Mouse (Mus musculus): Measurements from ENCODE around the gene Iqschfp. TPM values are rescaled to one million over a fixed set of nuclear protein-coding genes. Genes with fewer than 3 reads are reported as not detected.

The Iqschfp gene
- polyA plus RNA-seq, 1 experiment from 2014 or later = 0.38 TPM

- Histone ChIP-seq H3K9me3 (no peaks in the 10 kb centered on the region), H3K36me3 (replicated peaks) (no peaks in the 10 kb centered on the region), H3K27me3 (ENCODE audit: poor library complexity, severe bottlenecking) (no peaks in the 10 kb centered on the region), H3K27ac (no peak overlapping the region), H3K4me1 (no peaks in the 10 kb centered on the region), H3K4me3 (no peak overlapping the region)
- no peak for DNase-seq (ENCODE audit: extremely low spot score, low spot score)
- 95% methylated on average over 7 of the region's 7 CpGs for WGBS
These were observed 774.3 kb downstream of the Iqschfp start for GRCm38 (mm10) chr3:68666377-68666776.

GRCm38 (mm10) chr3:68667852-68668251, 775.8 kb downstream of the Iqschfp start:
- no peak for DNase-seq (ENCODE audit: extremely low spot score, low spot score)
- 89% methylated on average over 1 of the region's 1 CpGs for WGBS

GRCm38 (mm10) chr3:68669418-68669974, 777.5 kb downstream of the Iqschfp start:
- H3K27me3 ChIP-seq (ENCODE audit: poor library complexity, severe bottlenecking) = no peaks in the 10 kb centered on the region
- WGBS = 78% methylated on average over 5 of the region's 5 CpGs
- H3K36me3 ChIP-seq (replicated peaks) = no peaks in the 10 kb centered on the region
- H3K4me1 ChIP-seq = no peaks in the 10 kb centered on the region
- no peak overlapping the region for H3K4me3 ChIP-seq
- H3K27ac ChIP-seq = no peak overlapping the region
- no peak for DNase-seq (ENCODE audit: extremely low spot score, low spot score)
- H3K9me3 ChIP-seq = no peaks in the 10 kb centered on the region; the same call in 1 of the 2 replicates

More at GRCm38 (mm10) chr3:68667852-68668251, 775.8 kb downstream of the Iqschfp start:
- Histone ChIP-seq H3K4me1 (no peaks in the 10 kb centered on the region), H3K27me3 (ENCODE audit: poor library complexity, severe bottlenecking) (no peaks in the 10 kb centered on the region), H3K36me3 (replicated peaks) (no peaks in the 10 kb centered on the region), H3K4me3 (no peak overlapping the region), H3K27ac (no peak overlapping the region), H3K9me3 (no peaks in the 10 kb centered on the region)

GRCm38 (mm10) chr3:68674721-68675120, 782.7 kb downstream of the Iqschfp start:
- Histone ChIP-seq H3K36me3 (replicated peaks) (no peaks in the 10 kb centered on the region), H3K4me3 (no peak overlapping the region), H3K27ac (no peak overlapping the region), H3K9me3 (no peaks in the 10 kb centered on the region; the same call in 1 of the 2 replicates), H3K4me1 (0 out of 2 replicates have a peak, but pooled peaks cover 6% of the 10 kb centered on the region), H3K27me3 (ENCODE audit: poor library complexity, severe bottlenecking) (no peaks in the 10 kb centered on the region)
- DNase-seq (ENCODE audit: extremely low spot score, low spot score) = no peak
- WGBS = 90% methylated on average over 2 of the region's 2 CpGs

GRCm38 (mm10) chr3:68675216-68675835, 783.3 kb downstream of the Iqschfp start:
- no peaks in the 10 kb centered on the region for H3K27me3 ChIP-seq (ENCODE audit: poor library complexity, severe bottlenecking)
- H3K27ac ChIP-seq = no peak overlapping the region
- H3K36me3 ChIP-seq (replicated peaks) = no peaks in the 10 kb centered on the region
- no peaks in the 10 kb centered on the region; the same call in 1 of the 2 replicates for H3K9me3 ChIP-seq
- 0 out of 2 replicates have a peak, but pooled peaks cover 6% of the 10 kb centered on the region for H3K4me1 ChIP-seq
- WGBS = 90% methylated on average over 12 of the region's 12 CpGs
- no peak for DNase-seq (ENCODE audit: extremely low spot score, low spot score)
- H3K4me3 ChIP-seq = no peak overlapping the region

Other genes with a start within 250 kb of the Iqschfp start
- 0.25 TPM in 1 of 2 replicates, not detected in the other for gene Iqcj, start within 50 bp of the Iqschfp start, polyA plus RNA-seq (2016; fragmentation: Nextera tagmentation; extraction: Ambion mirVana)
- gene Schip1, start 172.6 kb downstream of the Iqschfp start, polyA plus RNA-seq (2016; fragmentation: Nextera tagmentation; extraction: Ambion mirVana) = 42.1 and 48.0 TPM in 2 replicates

Measured in forebrain, embryonic 10.5 days (tissue).